Mouse (Mus musculus): ENCODE results near the gene Ube2j2.

- no peak for TF ChIP-seq CTCF (IDR thresholded peaks at IDR 0.05)
- no peak for TF ChIP-seq EP300 (IDR thresholded peaks at IDR 0.05)
Observed at GRCm38 (mm10) chr4:155983788-155984187, 40.2 kb downstream of the Ube2j2 start.

Measured in lung, postnatal 0 days (tissue).